Mouse (Mus musculus): ENCODE data around the gene Fpr-rs4.
"Not testable (repeated sequence)": the region's sequence is repeated elsewhere in the genome, so short reads cannot be mapped to it uniquely, and the experiment has no call there.

Fpr-rs4 gene

DNA sequence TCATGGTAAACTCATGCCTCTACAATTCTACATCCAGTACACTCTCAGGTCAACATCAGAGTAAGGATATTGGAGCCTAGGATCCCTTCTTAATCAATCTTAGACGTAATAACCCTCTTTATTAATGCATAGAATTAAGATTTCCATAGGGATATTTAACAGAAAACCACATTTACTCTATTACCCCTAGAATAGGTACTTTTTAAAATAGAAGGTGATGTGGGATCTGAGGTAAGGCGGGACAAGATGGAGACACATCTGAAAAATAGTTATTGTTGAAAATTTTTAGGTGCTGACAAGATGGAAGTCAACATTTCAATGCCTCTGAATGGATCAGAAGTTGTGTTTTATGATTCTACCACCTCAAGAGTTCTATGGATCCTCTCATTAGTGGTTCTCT, at the start of gene Fpr-rs4:
TSS of gene Fpr-rs4 (plus strand) at position 301 of the 400 bp plus-strand sequence.
- DNase-seq (ENCODE audit: low spot score in 2 of 2), result no peak

DNA sequence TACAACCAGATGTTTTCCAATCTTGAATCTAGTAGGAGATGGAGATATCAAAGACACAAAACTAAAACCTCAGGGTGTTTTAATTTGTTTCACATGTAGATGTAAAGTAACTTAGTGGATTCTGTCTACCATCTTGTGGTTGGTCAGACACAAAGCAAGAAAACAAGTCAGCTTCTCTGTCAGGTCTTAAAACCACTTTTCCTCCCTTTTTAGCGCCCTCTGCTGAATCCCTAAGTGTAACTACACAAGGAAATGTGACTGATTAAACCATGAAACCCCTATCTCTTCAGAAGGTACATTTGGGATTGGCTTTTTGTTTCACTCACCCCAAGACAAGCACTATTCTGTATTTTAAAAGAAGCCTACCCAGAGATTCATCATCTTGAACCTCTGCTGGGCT, 48.1 kb upstream of the Fpr-rs4 start:
- DNase-seq (ENCODE audit: low spot score in 2 of 2), result no peak

DNA sequence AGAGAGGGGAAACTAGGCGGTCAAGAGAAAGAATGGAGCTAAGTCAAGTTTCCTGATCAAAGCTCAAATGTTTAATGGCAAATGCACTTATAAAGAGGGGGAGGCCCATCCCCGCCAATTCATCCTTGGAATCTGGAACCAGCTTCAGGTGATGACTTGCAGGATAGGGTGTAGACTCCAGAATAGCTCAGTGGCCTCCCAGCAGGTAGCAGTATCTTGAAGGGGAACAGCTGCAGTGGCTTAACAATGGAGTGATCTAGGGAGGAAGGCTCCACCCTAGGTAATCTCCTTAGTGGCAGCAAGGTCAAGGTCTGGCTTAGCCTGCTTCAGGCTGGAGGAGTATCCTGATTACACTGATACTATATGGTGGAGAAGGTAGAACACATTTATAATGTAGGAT, 40.3 kb upstream of the Fpr-rs4 start:
- not testable (repeated sequence) for DNase-seq (ENCODE audit: low spot score in 2 of 2)

DNA sequence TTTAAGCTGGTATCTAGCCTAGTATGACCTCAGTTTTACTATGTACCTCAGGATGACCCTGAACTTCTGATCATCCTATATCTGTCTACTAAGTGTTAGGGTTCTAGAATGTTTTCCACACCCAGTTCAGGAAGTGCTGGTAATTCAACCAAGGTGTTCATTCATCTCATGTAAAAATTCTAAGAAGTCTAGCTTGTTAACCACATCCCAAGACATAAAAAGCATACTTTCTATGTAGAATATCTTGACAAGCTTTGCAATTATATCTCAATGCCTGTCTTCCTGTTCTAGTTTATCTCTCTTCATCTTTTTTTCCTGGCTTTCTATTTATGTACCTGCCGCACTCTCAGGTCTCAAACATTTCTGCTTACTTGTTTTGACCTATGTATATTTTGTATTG, 16.8 kb upstream of the Fpr-rs4 start:
- DNase-seq (ENCODE audit: low spot score in 2 of 2), result no peak

DNA sequence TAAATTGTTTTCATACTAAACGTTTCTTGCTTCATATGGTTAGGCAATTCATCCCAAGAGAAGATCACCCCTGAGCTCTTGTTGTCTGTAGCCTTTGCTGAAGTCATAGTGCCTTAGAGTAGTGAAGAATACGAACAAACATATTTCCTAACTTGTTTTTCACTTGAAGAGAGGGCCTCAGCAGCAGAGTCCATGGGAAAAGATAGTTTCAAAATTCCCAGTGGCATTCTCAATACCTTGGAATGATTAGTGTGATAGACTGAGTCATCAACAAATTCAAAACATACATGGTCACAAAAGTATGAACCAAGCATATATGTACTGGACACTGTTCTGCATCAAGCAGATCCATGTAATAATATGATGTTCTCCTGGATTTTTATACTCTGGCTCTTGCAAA, 27.6 kb downstream of the Fpr-rs4 start, which contains the start of gene Vmn2r124:
TSS of gene Vmn2r124 (plus strand) at position 301 of the 400 bp plus-strand sequence.
- no peak for DNase-seq (ENCODE audit: low spot score in 2 of 2)

All from frontal cortex, postnatal 14 days (tissue).